Mouse (Mus musculus): ENCODE measurements around the gene Insig2. TPM values are rescaled to one million over a fixed set of nuclear protein-coding genes. Genes with fewer than 3 reads are reported as not detected.

Gene Insig2
- total RNA-seq, 2 experiments from 2014 or later, result 59.4 to 62.5 TPM

DNA sequence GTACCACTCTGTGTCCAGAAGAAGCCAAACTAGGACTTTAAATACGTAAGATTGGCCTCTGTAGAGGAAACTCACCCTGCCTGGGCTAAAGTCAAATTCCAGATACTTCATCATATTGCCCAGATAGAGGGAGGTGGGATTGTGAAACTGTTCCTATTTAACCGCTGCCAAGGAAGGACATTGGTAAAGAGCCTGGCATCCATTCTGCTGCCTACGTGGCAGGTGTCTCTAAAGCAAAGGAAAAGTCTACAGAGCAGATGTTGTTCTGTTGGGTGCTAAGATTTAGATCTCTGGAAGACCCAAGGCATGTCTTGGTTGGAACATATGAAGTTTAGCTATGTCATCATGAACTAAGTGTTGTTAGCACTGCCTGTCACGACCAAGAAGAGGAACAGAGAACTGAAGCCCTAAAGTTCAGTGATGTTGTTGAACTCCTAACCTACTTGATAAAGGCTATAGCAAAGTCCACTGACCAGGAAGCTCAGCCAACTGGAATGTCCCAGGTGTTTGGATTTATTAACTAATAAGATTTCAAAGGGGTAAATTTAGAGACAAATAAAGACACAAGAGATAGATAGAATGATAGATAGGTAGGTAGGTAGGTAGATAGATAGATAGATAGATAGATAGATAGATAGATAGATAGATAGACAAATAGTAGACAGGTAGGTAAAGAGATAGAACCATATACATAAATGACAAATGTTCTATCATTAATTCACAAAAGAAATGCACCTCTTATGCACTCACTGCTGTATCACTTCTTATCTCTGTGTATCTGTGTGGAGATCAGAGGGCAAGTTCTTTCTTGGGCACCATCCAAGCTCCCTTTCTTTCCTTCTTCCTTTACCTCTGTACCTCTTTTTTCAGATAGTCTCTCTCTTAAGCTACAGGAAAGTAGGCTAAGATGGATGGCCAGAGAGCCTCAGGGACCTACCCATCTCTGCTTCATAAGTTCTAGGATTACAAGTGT, 16.8 kb upstream of the Insig2 start:
- intact Hi-C loops (cut with DNase I), result no loop called here
- H3K4me3 ChIP-seq, result no peak overlapping the region
- TF ChIP-seq CTCF (IDR thresholded peaks at IDR 0.05), result no peak

DNA sequence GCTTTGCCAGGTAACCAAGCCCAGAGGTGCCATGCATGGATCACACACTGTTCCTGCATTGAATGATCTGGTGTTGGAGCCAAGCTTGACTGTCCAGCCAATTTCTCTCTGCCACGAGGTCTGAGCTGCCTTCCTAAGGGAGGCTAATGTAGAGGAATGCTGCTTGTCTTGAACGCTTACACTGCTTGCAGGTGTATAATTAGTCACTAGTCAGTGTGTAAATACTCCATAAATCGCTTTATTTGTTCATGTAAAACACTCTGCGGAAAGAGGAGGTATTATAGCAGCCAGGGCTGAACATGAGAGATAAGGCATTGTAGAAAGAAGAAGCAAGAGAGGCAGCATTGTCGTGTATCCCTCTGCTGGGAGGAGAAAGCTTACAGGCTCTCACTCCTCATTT, 11.6 kb upstream of the Insig2 start:
- H3K4me3 ChIP-seq, result no peak overlapping the region
- no peak for DNase-seq
- no peak for TF ChIP-seq CTCF (IDR thresholded peaks at IDR 0.05)
- no peak overlapping the region for H3K27ac ChIP-seq
- intact Hi-C loops (cut with DNase I), result no loop called here

More for the DNA sequence above, 16.8 kb upstream of the Insig2 start:
- no peak for DNase-seq
- no peak overlapping the region for H3K27ac ChIP-seq

- Histone ChIP-seq H3K4me3 (no peak overlapping the region), H3K27ac (no peak overlapping the region)
- intact Hi-C loops (cut with DNase I), result no loop called here
- TF ChIP-seq CTCF (IDR thresholded peaks at IDR 0.05), result no peak
- DNase-seq, result no peak
Measured at GRCm38 (mm10) chr1:121335789-121336188, 3.4 kb upstream of the Insig2 start.

- no peak for TF ChIP-seq CTCF (IDR thresholded peaks at IDR 0.05)
- Histone ChIP-seq H3K27ac (no peak overlapping the region), H3K4me3 (no peak overlapping the region)
- intact Hi-C loops (cut with DNase I), result no loop called here
- DNase-seq, result no peak
Measured at GRCm38 (mm10) chr1:121333986-121334703, 1.8 kb upstream of the Insig2 start.

DNA sequence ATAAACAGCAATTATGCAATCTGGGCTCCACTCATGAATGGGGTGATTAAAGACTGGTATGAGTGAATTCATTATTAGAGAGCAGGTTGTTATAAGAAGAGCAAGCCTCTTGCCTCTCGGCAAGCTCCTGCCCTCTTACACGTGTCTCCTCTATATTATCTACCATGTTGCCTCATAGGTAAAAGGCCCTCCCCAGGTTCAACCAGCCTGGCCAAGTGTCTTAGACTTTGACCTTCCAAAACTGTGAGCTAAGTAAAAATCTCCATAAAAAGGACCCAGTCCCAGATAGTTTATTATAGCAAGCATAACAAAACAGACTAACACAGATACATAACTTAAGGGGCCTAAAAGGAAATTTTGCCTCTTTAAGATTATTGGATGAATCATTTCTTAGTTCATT, 1.8 kb downstream of the Insig2 start:
- TF ChIP-seq CTCF (IDR thresholded peaks at IDR 0.05), result no peak
- H3K27ac ChIP-seq, result no peak overlapping the region
- intact Hi-C loops (cut with DNase I), result no loop called here
- H3K4me3 ChIP-seq, result no peak overlapping the region
- no peak for DNase-seq

DNA sequence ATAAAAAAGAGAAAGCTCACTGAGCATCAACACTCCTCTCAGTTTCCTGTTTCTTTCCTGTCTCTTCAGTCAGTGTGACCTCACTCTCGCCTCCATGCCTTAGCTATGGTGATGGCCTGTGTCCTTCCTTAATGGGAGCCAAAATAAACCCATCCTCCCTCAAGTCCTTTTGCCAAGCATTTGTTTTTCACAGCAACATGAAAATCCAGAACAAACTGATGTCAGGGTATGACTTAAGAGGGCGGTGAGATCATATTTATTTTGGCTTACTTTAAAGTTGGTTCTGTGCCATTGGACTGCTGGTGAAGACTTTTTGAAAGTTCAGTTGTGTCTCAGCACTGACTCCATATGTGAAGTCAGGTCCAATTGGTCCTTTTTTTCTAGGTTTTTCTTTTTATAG, 3.0 kb downstream of the Insig2 start:
- intact Hi-C loops (cut with DNase I), result loop anchor here (5.0 kb wide), 2 partner anchors 103 to 238 kb away; partner anchors contain the start of genes Ccdc93 and Ddx18
- Histone ChIP-seq H3K27ac (peak overlapping the region; percentile 98; the same call in 1 of the 2 replicates), H3K4me3 (no peak overlapping the region)
- DNase-seq, result no peak
- TF ChIP-seq CTCF (IDR thresholded peaks at IDR 0.05), result no peak

DNA sequence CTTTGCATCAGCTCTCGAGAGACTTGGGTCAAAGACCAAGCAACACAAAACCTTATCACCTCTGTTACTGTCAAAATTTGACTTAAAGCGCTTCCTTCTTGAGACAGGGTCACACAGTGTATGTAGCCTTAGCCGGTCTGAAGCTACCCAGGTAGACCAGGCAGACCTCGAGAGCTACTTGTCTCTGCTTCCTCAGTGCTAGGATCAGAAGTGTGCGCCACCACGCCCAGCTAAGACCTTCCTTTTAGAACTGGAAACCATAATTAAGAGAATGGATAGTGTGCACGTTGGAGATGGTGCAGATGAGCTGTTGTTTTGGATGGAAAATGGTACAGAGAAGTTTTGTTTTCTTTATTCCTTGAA, 4.2 kb downstream of the Insig2 start:
- DNase-seq, result no peak
- intact Hi-C loops (cut with DNase I), result loop anchor here (5.0 kb wide), 2 partner anchors 104 to 239 kb away; partner anchors contain the start of genes Ccdc93 and Ddx18
- no peak for TF ChIP-seq CTCF (IDR thresholded peaks at IDR 0.05)
- Histone ChIP-seq H3K27ac (peak overlapping the region; percentile 98), H3K4me3 (peak overlapping the region; percentile 93)

- peak; percentile 97 for DNase-seq
- Histone ChIP-seq H3K4me3 (peak overlapping the region; percentile 93), H3K27ac (peak overlapping the region; percentile 98)
- intact Hi-C loops (cut with DNase I), result loop anchor here (5.0 kb wide), 2 partner anchors 105 to 240 kb away; partner anchors contain the start of genes Ccdc93 and Ddx18
- TF ChIP-seq CTCF (IDR thresholded peaks at IDR 0.05), result peak; percentile 33; the same call in 1 of the 2 replicates
Measured at GRCm38 (mm10) chr1:121327344-121328192, 4.8 kb downstream of the Insig2 start.

DNA sequence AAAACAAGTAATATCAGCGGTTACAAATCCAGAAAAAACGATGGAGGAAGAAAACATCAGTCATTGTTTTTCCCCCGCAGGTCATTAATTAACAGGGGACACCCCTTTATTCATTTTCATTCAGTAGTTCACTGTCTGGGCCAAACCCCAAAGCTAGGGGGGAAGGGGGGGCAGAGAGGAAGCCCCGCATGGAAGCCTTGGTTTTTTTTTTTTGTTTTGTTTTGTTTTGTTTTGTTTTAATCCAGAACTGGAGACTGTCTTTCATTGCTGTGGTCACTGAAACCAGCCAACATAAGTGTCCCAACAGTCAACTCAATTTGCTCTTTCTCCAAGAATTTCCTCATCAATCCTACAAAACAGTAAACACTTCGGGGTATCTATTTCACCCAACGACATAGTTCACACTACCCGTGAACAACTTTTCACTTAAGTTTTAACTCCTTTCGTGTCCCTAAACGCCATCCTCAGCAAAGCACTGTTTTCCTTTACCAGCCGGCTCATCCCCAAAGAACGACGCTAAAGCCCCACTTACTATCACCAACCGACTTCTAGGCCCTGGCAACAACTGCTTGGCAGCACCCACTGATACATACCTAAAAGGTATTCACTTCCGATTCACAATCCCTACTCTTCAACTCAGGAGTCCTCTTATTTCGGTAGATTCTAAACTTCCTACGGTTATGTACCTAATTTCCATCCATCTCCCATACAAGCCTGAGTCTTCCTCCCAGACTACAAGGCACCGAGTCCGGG, 5.6 kb downstream of the Insig2 start:
- intact Hi-C loops (cut with DNase I), result loop anchor here (5.0 kb wide), 2 partner anchors 106 to 241 kb away; partner anchors contain the start of genes Ccdc93 and Ddx18
- TF ChIP-seq CTCF (IDR thresholded peaks at IDR 0.05), result no peak

DNA sequence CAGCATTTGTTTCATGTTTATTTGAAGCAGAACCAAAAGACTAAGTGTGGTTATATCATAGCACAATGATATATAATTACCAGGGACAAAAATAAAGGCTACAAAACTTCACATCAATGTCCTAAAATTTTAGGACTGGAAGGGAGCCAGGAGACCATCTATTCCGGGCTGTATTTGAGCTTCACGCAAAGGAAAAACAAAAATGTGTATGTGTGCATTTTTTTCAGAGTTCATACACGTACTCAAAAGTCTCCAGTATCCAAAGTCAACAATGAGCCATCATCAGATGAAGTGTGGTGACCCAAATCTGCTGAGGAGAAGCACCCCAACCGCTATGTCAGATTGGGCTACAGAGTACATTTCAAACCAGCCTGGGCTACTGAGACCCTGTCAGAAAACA, 8.9 kb downstream of the Insig2 start:
- intact Hi-C loops (cut with DNase I), result no loop called here
- Histone ChIP-seq H3K27ac (no peak overlapping the region), H3K4me3 (no peak overlapping the region)
- no peak for DNase-seq
- TF ChIP-seq CTCF (IDR thresholded peaks at IDR 0.05), result no peak

More for the DNA sequence above, 5.6 kb downstream of the Insig2 start:
- H3K4me3 ChIP-seq, result peak overlapping the region; percentile 93
- H3K27ac ChIP-seq, result peak overlapping the region; percentile 98
- no peak for DNase-seq

GRCm38 (mm10) chr1:121314766-121315428, 17.5 kb downstream of the Insig2 start:
- H3K4me3 ChIP-seq, result no peak overlapping the region
- H3K27ac ChIP-seq, result no peak overlapping the region
- no peak for TF ChIP-seq CTCF (IDR thresholded peaks at IDR 0.05)
- no peak for DNase-seq
- intact Hi-C loops (cut with DNase I), result no loop called here

All from gastrocnemius, adult 2 months (tissue).